Mouse (Mus musculus) ZHBTc4 (cell line): ENCODE data around the gene Napsa.

Source experiments
- DNase-seq: peaks from one replicate; pipeline ENCODE4 v3.0.0-alpha.2; 2011; ENCODE audit warnings: low read depth, low spot score

Gene Napsa

DNA sequence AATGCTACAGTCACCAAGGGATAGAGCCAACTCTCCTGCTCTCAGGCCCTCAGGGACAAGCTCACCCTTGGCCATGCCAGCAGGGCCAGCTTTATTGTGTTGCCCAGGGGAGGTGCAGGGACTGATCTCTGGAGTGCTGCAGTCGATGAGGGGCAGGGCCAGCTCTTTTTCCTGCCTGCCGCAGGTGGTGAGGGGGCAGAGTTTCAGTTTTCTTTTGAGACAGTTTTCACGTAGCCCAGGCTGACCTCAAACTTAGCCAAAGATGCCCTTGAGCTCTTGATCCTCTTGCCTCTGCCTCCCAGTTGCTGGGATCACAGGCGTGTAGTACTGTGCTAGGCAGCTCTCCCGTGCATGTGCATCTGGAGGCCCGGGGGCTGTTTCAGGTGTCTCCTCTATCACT, 1.2 kb upstream of the Napsa start:
- DNase-seq, result no peak

DNA sequence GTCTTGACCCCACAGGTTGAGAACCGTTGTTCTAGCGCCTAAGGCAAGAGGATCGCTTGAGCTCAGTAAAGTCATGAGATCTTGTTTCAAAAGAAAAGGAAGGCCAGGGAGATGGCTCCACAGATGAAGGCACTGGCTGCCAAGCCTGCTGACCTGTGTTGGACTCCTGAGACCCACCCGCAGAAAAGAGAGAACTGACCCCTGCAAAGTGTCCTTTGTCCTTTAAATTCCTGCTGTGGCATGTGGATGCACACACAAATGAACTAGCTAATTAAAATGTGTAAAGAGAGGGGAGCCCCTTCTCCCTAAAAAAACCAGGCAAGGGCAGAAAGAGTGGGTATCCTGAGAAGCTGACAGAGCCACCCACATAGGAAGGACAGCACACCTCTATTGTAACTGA, 369 bp upstream of the Napsa start:
- DNase-seq, result no peak

DNA sequence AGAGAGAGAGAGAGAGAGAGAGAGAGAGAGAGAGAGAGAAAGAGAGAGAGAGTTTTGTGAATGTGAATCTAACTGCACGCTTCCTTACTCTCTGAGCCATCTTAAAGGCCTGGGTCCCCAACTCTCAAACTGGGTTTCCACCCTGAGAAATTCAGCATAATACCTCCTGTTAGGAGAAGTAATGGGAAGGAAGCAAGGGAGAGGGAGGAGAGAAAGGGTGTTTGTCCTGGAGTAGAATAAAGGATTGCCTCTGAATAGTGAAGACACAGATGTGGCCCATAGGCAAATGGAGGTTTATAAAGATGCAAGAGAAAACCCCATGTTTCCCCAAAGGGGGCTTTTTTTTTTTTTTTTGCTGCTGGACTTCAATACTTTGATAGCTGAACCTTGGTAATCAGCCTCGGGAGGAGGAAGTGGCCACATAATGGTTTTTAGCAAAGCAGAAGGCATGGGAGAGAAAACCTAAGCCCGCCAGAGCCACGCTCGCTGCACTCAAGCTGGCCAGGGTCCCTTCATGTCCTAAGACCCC, 840 bp downstream of the Napsa start:
- DNase-seq, result no peak

DNA sequence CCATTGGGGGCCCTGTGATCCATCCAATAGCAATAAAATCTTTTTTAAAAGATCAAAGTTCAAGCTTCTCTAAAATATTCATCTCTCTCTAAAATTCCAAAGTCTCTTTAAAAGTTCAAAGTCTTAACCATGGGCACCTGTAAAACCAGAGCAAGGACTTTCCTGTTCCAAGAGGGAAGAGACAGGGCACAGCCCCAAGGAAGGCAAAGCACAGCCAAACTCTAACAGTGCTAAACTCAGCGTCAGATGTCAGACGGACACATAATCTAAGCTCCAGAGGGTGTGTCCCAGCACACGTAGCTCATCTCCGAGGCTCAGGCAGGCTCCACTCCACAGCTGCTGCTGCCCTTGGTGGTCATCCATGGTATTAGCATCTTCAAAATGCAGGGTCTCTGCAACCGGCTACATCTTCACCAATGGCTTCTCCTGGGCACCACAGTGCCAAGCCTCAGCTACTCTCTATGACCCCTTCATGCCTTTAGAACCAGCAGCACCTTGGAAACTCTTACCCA, 4.2 kb downstream of the Napsa start:
- DNase-seq, result peak; percentile 40

DNA sequence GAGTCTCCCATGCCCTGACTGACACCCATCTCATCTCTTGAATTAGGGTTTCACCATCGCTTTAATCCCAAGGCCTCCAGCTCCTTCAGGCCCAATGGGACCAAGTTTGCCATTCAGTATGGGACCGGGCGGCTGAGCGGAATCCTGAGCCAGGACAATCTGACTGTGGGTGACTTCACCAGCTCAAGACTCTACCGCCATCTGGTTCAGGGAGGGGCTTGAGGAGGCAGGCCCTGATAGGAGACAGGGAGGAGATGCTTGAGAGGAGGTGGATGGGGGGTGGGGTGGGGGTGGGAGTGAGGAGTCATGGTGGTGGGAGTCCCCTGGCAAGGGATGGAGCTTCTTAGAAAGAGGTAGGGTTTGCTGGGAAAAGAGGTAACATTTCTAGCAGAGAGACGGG, 9.5 kb downstream of the Napsa start:
- no peak for DNase-seq

DNA sequence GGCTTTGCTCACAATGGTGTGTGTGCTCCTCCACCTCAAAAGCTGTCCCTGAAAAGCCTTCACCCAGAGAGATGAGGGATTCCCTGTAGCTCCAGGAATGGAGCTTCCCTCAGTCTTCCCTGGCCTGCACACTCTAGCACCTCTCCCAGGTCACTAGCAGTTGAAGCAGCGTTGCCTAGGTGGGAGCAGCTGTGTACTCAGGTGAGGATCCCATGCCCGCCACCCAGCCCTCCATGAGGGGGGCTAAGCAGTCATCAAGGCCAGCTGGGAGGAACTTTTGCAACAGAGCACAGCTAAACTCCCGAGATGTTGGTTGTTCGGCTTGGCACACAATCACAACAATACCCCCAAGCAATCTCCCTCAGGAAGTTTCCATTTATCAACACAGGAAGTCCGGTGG, 10.5 kb downstream of the Napsa start:
- DNase-seq, result no peak

DNA sequence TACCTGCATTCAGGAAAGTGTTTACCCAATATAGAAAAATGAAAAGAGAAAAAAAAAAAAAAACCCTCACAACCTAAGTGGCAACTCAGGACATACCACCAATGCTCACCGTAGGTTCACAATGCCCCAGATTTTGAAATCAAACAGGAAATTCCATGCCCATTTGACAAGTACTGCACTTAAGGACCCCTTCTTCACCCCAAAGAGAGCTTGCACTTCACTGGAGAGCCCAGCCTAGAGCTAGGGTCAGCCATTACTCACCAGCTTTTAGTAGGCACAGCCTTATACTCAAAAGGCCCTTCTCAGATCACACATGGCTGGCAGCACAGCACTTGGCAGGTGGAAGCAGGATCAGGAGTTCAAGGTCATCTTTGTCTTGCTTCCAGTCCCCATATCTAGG, 11.0 kb downstream of the Napsa start:
- DNase-seq, result no peak

DNA sequence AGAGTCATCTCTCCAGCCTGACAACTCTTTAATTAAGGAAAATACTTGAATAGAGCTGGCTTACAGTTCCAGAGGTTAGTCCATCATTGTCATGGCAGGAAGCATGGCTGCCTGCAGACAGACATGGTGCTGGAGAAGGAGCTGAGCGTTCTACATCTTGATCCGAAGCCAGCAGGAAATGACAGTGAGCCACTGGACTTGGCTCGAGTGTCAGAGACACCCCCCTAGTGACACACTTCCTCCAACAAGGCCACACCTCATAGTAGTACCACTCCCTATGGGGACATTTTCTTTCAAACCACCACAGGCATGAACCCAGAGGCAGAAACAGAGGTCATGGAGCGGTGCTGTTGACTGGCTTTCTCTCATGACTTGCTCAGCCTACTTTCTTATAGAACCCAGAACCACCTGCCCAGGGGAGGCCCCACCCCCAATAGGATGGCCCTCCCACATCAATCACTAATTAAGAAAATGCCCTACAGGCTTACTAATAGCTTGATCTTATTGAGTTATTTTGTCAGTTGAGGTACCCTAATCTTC, 12.2 kb downstream of the Napsa start:
- DNase-seq, result no peak

DNA sequence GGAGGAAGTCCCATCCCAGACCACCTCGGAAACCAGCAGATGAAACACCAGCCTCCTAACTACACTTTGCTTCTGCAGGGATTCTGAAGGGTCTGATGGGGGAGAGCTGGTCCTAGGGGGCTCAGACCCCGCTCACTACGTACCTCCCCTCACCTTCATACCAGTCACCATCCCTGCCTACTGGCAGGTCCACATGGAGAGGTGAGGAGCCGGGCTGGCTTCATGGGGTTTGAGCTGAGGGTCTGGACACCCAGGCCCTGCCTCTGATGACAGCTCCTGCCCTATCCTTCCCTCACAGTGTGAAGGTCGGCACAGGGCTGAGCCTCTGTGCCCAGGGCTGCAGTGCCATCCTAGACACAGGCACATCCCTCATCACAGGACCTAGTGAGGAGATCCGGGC, 12.7 kb downstream of the Napsa start:
- DNase-seq, result no peak

DNA sequence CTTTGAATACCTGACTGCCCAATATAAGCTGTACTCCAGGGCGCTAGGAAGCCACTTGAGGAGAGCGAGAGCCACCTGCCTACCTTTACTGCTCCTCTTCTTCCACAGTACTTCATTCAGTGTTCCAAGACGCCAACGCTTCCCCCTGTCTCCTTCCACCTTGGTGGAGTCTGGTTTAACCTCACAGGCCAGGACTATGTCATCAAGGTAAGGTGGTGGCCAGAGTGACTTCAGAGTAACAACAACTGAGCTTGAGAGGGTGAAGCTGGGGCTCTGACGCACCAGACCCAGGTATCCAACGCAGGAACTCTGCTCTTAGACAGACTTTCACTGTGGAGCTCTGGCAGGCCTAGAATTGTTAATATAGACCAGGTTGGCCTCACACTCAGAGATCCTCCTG, 13.4 kb downstream of the Napsa start:
- DNase-seq, result no peak

DNA sequence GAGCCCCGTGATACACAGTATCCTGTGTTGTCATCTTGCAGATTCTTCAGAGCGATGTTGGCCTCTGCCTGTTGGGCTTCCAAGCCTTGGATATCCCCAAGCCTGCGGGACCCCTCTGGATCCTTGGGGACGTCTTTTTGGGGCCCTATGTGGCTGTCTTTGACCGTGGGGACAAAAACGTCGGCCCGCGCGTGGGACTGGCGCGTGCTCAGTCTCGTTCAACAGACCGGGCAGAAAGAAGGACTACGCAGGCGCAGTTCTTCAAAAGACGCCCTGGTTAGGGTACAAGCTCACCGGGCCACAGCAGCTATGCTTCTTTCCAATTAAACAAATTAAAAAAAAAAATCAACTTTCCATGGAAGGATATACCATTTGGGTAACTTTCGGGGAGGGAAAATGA, 14.3 kb downstream of the Napsa start:
- no peak for DNase-seq

DNA sequence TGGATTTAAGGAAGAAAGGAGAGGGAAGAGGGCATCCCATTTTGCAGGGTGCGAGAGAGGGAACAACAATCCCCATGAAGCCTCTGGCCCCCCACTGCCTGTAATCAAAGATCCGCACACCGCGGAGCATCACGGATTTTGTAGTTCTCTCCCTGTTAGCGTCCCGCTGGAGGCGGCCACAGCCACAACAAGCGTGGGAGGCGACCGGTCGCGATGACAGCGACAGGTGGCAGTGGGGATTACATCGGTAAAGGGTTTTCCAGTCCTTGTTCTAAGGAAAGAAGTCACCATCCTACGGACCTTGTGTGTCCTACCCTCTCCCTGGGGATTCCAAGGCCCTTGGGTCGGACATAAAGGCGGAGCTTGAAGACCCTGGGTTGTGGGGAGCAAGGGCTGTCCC, 14.8 kb downstream of the Napsa start:
- peak; percentile 80 for DNase-seq

DNA sequence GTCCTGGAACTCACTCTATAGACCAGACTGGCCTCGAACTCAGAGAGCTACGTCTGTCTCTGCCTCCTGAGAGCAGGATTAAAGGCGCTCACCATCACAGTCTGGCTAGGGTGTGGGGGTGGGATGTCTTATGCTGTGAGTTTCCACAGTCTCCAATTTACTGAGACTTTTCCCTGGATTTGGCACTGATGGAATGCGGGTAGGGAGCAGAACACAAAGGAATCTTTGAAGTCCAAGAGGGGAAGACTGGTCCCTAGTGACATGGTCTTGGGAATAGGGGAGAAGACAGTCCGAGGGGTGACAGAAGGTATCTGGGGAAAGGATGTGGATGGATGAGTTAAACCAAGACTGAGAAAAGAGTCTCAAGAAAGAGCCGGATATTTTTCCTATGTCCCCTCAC, 15.5 kb downstream of the Napsa start:
- DNase-seq, result no peak

DNA sequence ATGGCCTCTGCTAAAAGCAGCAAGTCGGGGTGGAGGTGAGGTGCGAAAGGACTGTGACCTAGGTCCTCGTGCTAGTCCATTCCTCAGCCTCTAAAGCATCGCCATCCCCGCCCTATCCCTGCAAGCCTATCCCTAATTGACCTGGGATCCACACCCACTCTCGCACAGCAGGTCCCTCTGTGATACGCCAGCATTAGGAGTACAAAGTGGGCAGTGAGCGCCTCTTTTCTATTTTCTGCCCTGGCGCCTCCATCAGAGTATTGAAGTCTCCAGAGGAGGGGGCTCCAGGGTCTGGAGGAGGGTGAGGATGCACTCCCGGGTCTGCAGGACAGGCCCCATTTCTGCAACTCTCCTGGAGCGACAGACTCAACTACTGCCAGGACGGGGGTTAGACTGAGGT, 16.2 kb downstream of the Napsa start:
- DNase-seq, result no peak

DNA sequence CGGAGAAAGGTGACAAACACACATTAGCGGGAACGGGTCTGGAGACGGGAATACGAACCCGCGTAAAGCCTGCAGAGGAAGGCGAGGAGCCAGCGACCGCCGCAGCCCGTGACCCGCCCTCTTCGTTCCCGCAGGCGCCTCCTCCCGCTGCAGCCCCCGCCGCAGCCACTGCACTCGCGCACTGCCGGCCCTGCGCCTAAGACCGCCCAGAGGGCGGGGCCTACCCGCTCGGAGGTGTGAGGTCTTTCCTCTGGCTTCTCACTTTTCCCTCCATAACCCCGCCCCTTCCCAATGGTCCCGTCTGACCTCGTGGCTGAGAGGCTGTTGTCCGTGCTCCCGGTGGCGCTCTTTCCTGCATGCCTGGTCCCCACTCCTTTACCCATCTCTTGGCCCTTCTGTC, 17.0 kb downstream of the Napsa start:
- DNase-seq, result peak; percentile 98

DNA sequence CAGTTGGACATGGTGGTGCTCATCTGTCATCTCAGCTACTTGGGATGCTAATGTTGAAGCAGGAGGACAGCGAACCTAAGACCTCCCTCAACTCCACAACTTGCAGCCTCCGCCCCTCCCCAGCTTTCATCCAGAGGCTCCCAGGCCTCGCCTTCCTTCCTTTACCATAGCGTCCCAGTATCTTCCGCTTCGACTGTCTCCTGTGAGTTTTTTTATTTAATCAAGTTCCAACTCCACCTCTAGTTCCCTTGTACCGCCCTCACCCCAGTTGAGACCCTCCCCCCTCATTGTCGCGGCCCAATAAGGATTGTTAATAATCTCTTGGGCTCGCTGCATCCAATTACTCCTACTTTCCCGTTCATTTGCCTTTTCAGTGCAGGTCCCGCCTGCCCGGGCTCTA, 17.8 kb downstream of the Napsa start:
- DNase-seq, result peak; percentile 80

DNA sequence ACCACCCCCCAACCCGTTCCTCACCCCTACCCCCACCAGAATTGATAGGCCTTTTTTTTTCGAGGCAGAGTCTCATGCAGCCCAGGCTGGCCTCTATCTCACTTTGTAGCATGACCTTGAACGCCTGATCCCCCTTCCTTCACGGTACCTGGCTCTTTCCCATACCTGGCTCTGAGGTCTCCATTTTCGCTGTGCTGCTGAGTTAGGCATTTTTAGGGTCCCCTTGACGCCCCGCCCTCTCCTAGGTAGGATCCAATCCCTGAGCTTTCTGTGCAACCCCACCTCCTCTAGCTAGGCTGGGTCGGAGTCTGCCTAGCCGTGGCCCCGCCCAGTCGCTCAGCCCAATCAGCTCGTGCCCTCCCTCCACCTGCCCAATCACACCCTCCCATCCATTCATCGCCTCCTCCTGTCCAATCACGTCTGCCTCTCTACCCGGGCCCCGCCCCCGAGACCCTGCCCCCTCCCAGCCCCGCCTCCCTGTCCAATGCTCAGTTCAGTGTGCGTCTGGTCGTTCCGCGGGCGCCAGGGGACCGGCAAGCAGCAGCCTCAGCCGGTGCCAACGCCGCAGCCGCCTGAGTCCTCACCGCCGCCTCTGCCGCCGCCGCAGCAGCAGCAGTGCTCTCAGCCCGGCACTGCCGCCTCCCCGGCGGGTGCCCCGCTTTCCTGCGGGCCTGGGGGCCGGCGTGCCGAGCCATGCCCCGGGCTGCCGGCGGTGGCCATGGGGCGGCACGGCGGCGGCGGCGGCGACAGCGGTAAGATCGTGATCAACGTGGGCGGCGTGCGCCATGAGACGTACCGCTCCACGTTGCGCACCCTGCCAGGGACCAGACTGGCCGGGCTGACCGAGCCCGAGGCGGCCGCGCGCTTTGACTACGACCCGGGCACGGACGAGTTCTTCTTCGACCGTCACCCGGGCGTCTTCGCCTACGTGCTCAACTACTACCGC, 18.5 kb downstream of the Napsa start, which contains the start of gene Kcnc3:
Kcnc3 (plus strand) TSS at position 263 of the 946 bp plus-strand sequence.
- peak; percentile 99 for DNase-seq

DNA sequence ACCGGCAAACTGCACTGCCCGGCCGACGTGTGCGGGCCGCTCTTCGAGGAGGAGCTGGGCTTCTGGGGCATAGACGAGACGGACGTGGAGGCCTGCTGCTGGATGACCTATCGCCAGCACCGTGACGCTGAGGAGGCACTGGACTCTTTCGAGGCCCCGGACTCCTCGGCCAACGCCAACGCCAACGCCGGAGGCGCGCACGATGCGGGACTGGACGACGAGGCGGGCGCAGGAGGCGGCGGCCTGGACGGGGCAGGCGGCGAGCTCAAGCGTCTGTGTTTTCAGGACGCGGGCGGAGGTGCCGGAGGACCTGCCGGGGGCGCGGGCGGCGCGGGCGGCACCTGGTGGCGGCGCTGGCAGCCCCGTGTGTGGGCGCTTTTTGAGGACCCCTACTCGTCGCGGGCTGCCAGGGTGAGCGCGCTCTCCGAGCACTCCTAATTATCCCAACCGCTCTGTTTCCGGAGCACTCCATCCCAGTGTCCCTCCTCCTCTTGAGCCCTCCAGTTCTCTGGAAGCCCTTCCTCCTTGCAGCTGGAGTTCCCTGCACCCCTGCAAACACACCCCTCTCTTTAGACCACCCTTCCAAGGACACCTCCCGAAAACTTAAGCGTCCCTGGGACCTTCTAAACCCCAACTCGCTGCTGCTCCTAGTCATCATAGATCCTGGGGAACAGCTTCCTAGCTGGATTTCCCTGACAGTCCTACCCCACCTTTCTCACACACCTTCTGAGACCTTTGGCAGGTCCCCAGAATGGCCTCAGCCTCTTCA, 19.4 kb downstream of the Napsa start:
- DNase-seq, result no peak

DNA sequence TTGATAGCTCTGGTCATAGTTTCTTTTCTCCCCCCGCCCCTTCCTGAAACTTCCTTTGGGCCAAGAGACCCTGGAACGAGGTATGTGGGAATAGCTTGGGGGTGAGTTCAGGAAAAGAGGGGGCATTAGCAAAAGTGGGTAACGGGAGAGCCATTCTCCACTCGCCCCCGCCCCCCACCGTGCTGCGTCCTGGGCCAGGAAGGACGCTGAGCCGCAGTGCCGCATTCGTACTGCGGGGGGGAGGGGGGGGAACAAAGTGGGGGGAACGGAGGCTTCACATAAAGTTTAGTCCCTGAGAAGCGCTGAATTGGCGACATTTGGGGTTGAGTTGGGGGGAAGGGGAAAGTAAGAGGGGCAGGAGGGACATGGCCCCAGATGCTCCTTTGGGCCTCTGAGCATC, 20.9 kb downstream of the Napsa start:
- no peak for DNase-seq

DNA sequence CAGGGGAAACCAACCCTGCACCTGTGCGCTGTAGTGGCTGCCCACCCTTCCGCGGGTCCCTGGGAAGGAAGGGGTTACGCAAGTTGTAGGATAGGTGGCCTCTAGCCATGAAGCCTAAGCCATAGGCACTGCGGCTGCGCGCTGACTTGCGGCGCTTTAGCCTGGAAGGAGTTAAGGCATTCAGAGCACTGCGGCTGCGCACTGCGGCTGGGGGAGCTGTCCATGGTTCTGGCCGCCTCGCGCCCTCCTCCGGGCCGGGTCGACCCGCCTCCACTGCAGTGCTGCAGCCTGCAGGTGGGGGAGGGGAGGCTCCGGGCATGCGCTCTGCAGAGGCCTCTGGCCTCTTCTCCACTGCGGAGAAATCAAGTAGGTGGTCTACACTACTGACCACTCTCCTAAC, 21.6 kb downstream of the Napsa start:
- peak; percentile 93 for DNase-seq

DNA sequence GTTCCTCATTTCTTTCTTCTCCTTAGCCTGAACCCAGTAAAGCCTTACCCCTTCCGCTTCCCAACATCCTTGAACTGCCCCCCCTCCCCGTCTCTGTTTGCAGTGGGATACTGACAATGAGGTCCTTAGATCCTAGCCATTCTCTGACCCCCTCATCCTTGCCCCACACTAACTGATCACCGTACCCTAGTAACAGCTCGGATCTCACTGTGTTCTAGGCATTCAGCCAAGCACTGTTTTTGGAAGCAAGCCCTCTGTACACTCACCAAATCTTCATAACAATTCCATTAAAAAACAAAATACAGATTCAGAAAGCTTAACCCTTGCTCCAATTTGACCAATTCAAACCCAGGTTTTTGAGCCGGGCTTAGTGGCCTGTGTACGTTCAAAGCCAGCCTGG, 22.1 kb downstream of the Napsa start:
- DNase-seq, result no peak

DNA sequence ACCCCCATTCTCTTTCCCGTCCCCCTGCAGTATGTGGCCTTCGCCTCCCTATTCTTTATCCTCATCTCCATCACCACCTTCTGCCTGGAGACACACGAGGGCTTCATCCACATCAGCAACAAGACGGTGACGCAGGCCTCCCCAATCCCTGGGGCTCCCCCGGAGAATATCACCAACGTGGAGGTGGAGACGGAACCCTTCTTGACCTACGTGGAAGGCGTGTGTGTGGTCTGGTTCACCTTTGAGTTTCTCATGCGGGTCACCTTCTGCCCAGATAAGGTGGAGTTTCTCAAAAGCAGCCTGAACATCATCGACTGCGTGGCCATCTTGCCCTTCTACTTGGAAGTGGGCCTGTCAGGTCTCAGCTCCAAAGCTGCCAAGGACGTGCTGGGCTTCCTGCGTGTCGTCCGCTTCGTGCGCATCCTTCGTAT, 23.0 kb downstream of the Napsa start:
- no peak for DNase-seq
